Mouse (Mus musculus) neural tube, embryonic 15.5 days (tissue): ENCODE measurements around the gene Zkscan14. TPM values are rescaled to one million over a fixed set of nuclear protein-coding genes. Genes with fewer than 3 reads are reported as not detected.
A peak's percentile ranks its signal among the peaks of the same experiment; 100 is the strongest.

Source experiments
- ATAC-seq: fragments of 200-750 bp; cut with Nextera tagmentation; 2 replicates; pipeline ENCODE4 v1.8.0; 2017; ENCODE audit warnings: mild to moderate bottlenecking, moderate TSS enrichment, moderate library complexity; ENCODE audit not compliant: low FRiP score
- H3K27ac ChIP-seq: fragments of 300-500 bp; sonication (generic); replicated peaks from 2 replicates; pipeline ENCODE4 v1.5.1; 2015; ENCODE audit warnings: mild to moderate bottlenecking, inconsistent platforms
- H3K27me3 ChIP-seq: fragments of 300-500 bp; sonication (generic); replicated peaks from 2 replicates; pipeline ENCODE4 v1.6.1; 2015; ENCODE audit warnings: inconsistent platforms
- H3K36me3 ChIP-seq: fragments of 300-500 bp; sonication (generic); 2 replicates; pipeline ENCODE4 v1.6.1; 2015; ENCODE audit warnings: inconsistent platforms
- H3K4me1 ChIP-seq: fragments of 300-500 bp; sonication (generic); 2 replicates; pipeline ENCODE4 v1.6.1; 2015; ENCODE audit warnings: inconsistent platforms
- H3K4me2 ChIP-seq: fragments of 300-500 bp; sonication (generic); 2 replicates; pipeline ENCODE4 v1.6.1; 2015; ENCODE audit warnings: inconsistent platforms, mild to moderate bottlenecking, moderate library complexity
- H3K4me3 ChIP-seq: fragments of 300-500 bp; sonication (generic); replicated peaks from 2 replicates; pipeline ENCODE4 v1.5.1; 2015; ENCODE audit warnings: mild to moderate bottlenecking, inconsistent platforms
- H3K9ac ChIP-seq: fragments of 300-500 bp; sonication (generic); replicated peaks from 2 replicates; pipeline ENCODE4 v1.6.1; 2015; ENCODE audit warnings: mild to moderate bottlenecking, inconsistent platforms
- H3K9me3 ChIP-seq: fragments of 300-500 bp; sonication (generic); replicated peaks from 2 replicates; pipeline ENCODE4 v1.6.1; 2016; ENCODE audit warnings: inconsistent platforms
- WGBS: fragments of 180-500 bp; shearing (Covaris S2); methylation state at CpG from one replicate; pipeline ENCODE4 v1.1.7; 2015; ENCODE audit warnings: mixed read lengths; 5-methylcytosine and 5-hydroxymethylcytosine counted together
- polyA plus RNA-seq: library from polyadenylated mRNA; unstranded; fragments of >200 nt; fragmentation: Nextera tagmentation; extraction: Ambion mirVana; gene quantifications from 2 replicates; pipeline ENCODE4 v1.2.1, GENCODE M21; 2015

The Zkscan14 gene
- polyA plus RNA-seq, 1 experiment from 2014 or later: 12.8 TPM

GRCm38 (mm10) chr5:145200387-145200786, 1.3 kb downstream of the Zkscan14 start:
- H3K9ac ChIP-seq: no peak overlapping the region

GRCm38 (mm10) chr5:145191962-145192361, 9.7 kb downstream of the Zkscan14 start, which contains the start of gene Atp5j2:
Gene Atp5j2, minus strand, starts transcription at chr5:145192062.
- 95% methylated on average over 2 of the region's 2 CpGs for WGBS
- ATAC-seq: no peak
- Histone ChIP-seq H3K4me1 (peaks cover 28% of the 10 kb centered on the region), H3K27ac (peak within 1 kb of the TSS; percentile 89), H3K36me3 (peaks cover 44% of the 10 kb centered on the region), H3K27me3 (no peaks in the 10 kb centered on the region), H3K4me3 (peak within 1 kb of the TSS; percentile 91), H3K4me2 (peak within 1 kb of the TSS; percentile 61), H3K9me3 (no peaks in the 10 kb centered on the region), H3K9ac (peak within 1 kb of the TSS; percentile 92)

More at GRCm38 (mm10) chr5:145200387-145200786, 1.3 kb downstream of the Zkscan14 start:
- peaks cover 27% of the 10 kb centered on the region for H3K36me3 ChIP-seq
- no peaks in the 10 kb centered on the region for H3K27me3 ChIP-seq
- peak overlapping the region; percentile 97 for H3K4me2 ChIP-seq
- WGBS: 77% methylated on average over 7 of the region's 7 CpGs
- H3K9me3 ChIP-seq: no peaks in the 10 kb centered on the region
- H3K4me3 ChIP-seq: peak overlapping the region; percentile 77; the same call in 1 of the 2 replicates
- ATAC-seq: no peak
- H3K4me1 ChIP-seq: peaks cover 21% of the 10 kb centered on the region
- no peak overlapping the region for H3K27ac ChIP-seq

GRCm38 (mm10) chr5:145190875-145191798, 10.5 kb downstream of the Zkscan14 start:
- ATAC-seq: peak; percentile 87
- H3K9me3 ChIP-seq: no peaks in the 10 kb centered on the region
- H3K9ac ChIP-seq: peak overlapping the region; percentile 92
- H3K4me1 ChIP-seq: peaks cover 28% of the 10 kb centered on the region
- H3K4me2 ChIP-seq: peak overlapping the region; percentile 61
- peak overlapping the region; percentile 89 for H3K27ac ChIP-seq
- peak overlapping the region; percentile 91 for H3K4me3 ChIP-seq
- H3K36me3 ChIP-seq: peaks cover 47% of the 10 kb centered on the region
- under 1% methylated on average over 41 of the region's 41 CpGs for WGBS
- H3K27me3 ChIP-seq: no peaks in the 10 kb centered on the region

DNA sequence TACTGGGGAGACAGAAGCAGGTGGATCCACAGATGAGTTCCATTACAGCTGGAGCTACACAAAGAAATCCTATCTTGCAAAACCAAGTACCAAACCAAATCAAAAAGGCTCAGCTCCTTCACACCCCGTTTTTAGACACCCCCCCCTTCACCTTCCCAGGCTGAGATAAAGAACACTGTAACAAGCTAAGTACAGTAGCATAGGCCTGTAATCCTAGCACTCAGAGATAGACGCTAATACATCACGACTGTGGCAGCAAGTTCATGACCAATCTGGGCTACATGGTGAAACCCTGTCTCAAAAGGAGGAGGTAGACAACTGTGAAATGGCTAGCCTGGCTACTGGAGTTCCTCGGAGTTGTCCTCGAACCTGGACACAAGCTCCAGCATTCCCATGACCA, 11.3 kb downstream of the Zkscan14 start:
- 63% methylated on average over 5 of the region's 5 CpGs for WGBS
- ATAC-seq: no peak
- H3K27me3 ChIP-seq: no peaks in the 10 kb centered on the region
- H3K4me1 ChIP-seq: peaks cover 28% of the 10 kb centered on the region
- peaks cover 47% of the 10 kb centered on the region for H3K36me3 ChIP-seq
- H3K4me2 ChIP-seq: peak overlapping the region; percentile 61
- H3K9me3 ChIP-seq: no peaks in the 10 kb centered on the region
- peak overlapping the region; percentile 91 for H3K4me3 ChIP-seq
- H3K9ac ChIP-seq: peak overlapping the region; percentile 92
- H3K27ac ChIP-seq: no peak overlapping the region

GRCm38 (mm10) chr5:145189416-145189815, 12.3 kb downstream of the Zkscan14 start:
- H3K27ac ChIP-seq: no peak overlapping the region
- H3K36me3 ChIP-seq: peaks cover 45% of the 10 kb centered on the region

GRCm38 (mm10) chr5:145185244-145185643, 16.4 kb downstream of the Zkscan14 start:
- Histone ChIP-seq H3K4me3 (no peak overlapping the region), H3K36me3 (peaks cover 75% of the 10 kb centered on the region), H3K4me1 (peaks cover 16% of the 10 kb centered on the region), H3K4me2 (no peak overlapping the region), H3K9ac (no peak overlapping the region), H3K27ac (no peak overlapping the region), H3K9me3 (no peaks in the 10 kb centered on the region), H3K27me3 (no peaks in the 10 kb centered on the region)
- no peak for ATAC-seq
- WGBS: 100% methylated on average over 2 of the region's 2 CpGs

More at GRCm38 (mm10) chr5:145189416-145189815, 12.3 kb downstream of the Zkscan14 start:
- H3K4me2 ChIP-seq: no peak overlapping the region
- no peak for ATAC-seq
- WGBS: 93% methylated on average over 6 of the region's 6 CpGs
- no peaks in the 10 kb centered on the region for H3K9me3 ChIP-seq
- H3K4me1 ChIP-seq: peaks cover 28% of the 10 kb centered on the region
- H3K9ac ChIP-seq: no peak overlapping the region
- no peaks in the 10 kb centered on the region for H3K27me3 ChIP-seq
- H3K4me3 ChIP-seq: no peak overlapping the region

DNA sequence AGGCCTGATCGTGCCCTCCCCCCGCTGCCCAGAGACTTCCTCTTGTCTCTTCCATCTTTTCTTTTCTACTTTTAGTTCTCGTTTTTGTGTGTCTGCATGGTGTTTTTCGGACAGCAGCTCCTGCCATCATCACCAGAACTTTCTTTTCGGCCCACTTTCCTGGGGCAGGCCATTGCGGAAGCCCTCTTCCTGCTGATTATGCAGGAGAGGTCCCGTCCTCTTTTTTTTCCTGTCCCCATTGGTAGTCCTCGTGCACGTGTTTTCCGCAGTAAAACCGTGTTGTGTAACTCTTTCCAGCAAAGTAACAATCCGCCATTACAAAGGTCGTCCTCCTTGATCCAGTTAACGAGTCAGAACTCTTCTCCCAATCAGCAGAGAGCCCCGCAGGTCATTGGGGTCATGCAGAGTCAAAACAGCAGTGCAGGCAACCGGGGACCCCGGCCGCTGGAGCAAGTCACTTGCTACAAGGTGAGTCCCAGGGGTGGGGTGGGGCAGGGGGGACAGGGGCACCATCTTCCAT, 23.1 kb downstream of the Zkscan14 start:
- ATAC-seq: no peak
- no peak overlapping the region for H3K4me3 ChIP-seq
- no peak overlapping the region for H3K27ac ChIP-seq
- H3K4me1 ChIP-seq: no peaks in the 10 kb centered on the region
- no peaks in the 10 kb centered on the region for H3K27me3 ChIP-seq
- H3K36me3 ChIP-seq: peaks cover 99% of the 10 kb centered on the region
- H3K9ac ChIP-seq: no peak overlapping the region
- H3K9me3 ChIP-seq: no peaks in the 10 kb centered on the region
- WGBS: 89% methylated on average over 18 of the region's 18 CpGs
- no peak overlapping the region for H3K4me2 ChIP-seq

DNA sequence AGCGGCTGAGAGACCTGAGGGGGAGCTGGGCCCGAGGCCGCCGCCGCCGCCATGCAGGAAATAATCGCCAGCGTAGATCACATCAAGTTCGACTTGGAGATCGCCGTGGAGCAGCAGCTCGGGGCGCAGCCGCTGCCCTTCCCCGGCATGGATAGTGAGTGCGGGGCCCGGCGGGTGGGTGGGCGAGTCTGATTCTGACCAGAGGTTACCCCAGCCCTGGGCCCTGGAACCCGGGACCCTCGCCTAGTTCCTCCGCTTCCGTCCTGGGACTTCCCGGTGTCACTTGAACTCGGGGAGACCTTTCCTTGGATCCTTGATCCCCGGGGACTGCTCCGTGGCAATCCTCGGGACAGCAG, 34.4 kb downstream of the Zkscan14 start:
- peaks cover 50% of the 10 kb centered on the region for H3K36me3 ChIP-seq
- no peaks in the 10 kb centered on the region for H3K9me3 ChIP-seq
- peak; percentile 64 for ATAC-seq
- WGBS: 0% methylated on average over 26 of the region's 28 CpGs
- H3K9ac ChIP-seq: peak overlapping the region; percentile 90
- H3K27ac ChIP-seq: peak overlapping the region; percentile 84
- peaks cover 45% of the 10 kb centered on the region for H3K4me1 ChIP-seq
- peak overlapping the region; percentile 97 for H3K4me3 ChIP-seq
- no peaks in the 10 kb centered on the region for H3K27me3 ChIP-seq
- H3K4me2 ChIP-seq: peak overlapping the region; percentile 97

- Histone ChIP-seq H3K36me3 (peaks cover 47% of the 10 kb centered on the region), H3K4me1 (peaks cover 45% of the 10 kb centered on the region), H3K9ac (peak within 1 kb of the TSS; percentile 90), H3K27me3 (no peaks in the 10 kb centered on the region), H3K4me3 (peak within 1 kb of the TSS; percentile 97), H3K4me2 (peak within 1 kb of the TSS; percentile 97), H3K27ac (peak within 1 kb of the TSS; percentile 84), H3K9me3 (no peaks in the 10 kb centered on the region)
- under 1% methylated on average over 51 of the region's 51 CpGs for WGBS
- peak; percentile 94 for ATAC-seq
Measured at GRCm38 (mm10) chr5:145166536-145167305, 34.9 kb downstream of the Zkscan14 start, which contains the start of the genes Ptcd1 and Cpsf4. Gene Ptcd1, minus strand, starts transcription at chr5:145167108. Gene Cpsf4, plus strand, starts transcription at chr5:145167213.

GRCm38 (mm10) chr5:145165184-145165583, 36.5 kb downstream of the Zkscan14 start:
- peaks cover 47% of the 10 kb centered on the region for H3K36me3 ChIP-seq
- no peaks in the 10 kb centered on the region for H3K27me3 ChIP-seq
- no peak overlapping the region for H3K9ac ChIP-seq
- peaks cover 45% of the 10 kb centered on the region for H3K4me1 ChIP-seq
- 91% methylated on average over 15 of the region's 15 CpGs for WGBS
- H3K27ac ChIP-seq: no peak overlapping the region
- H3K9me3 ChIP-seq: no peaks in the 10 kb centered on the region
- H3K4me3 ChIP-seq: no peak overlapping the region
- no peak overlapping the region for H3K4me2 ChIP-seq
- ATAC-seq: no peak

- H3K27ac ChIP-seq: no peak overlapping the region
Measured at GRCm38 (mm10) chr5:145164710-145165109, 37.0 kb downstream of the Zkscan14 start.

More at GRCm38 (mm10) chr5:145164710-145165109, 37.0 kb downstream of the Zkscan14 start:
- Histone ChIP-seq H3K4me1 (peaks cover 45% of the 10 kb centered on the region), H3K27me3 (no peaks in the 10 kb centered on the region), H3K9me3 (no peaks in the 10 kb centered on the region), H3K4me3 (no peak overlapping the region), H3K4me2 (no peak overlapping the region), H3K9ac (no peak overlapping the region), H3K36me3 (peaks cover 49% of the 10 kb centered on the region)
- ATAC-seq: no peak
- 69% methylated on average over 3 of the region's 3 CpGs for WGBS
